Mouse (Mus musculus) stomach, embryonic 16.5 days (tissue): ENCODE measurements around the gene Stk38l. TPM values are rescaled to one million over a fixed set of nuclear protein-coding genes. Genes with fewer than 3 reads are reported as not detected.

Source experiments
- ATAC-seq: fragments of 200-750 bp; cut with Nextera tagmentation; 2 replicates; pipeline ENCODE4 v1.8.0; 2017; ENCODE audit warnings: moderate number of reproducible peaks, moderate TSS enrichment; ENCODE audit not compliant: insufficient read depth, low FRiP score
- H3K27ac ChIP-seq: fragments of 300-500 bp; sonication (generic); 2 replicates; pipeline ENCODE4 v1.5.1; 2014; ENCODE audit warnings: low read length
- H3K27me3 ChIP-seq: fragments of 300-500 bp; sonication (generic); 2 replicates; pipeline ENCODE4 v1.6.1; 2014; ENCODE audit warnings: low read length, control low read depth, mixed read lengths; ENCODE audit not compliant: control insufficient read depth, insufficient read depth
- H3K36me3 ChIP-seq: fragments of 300-500 bp; sonication (generic); 2 replicates; pipeline ENCODE4 v1.6.1; 2014; ENCODE audit warnings: low read length; ENCODE audit not compliant: control insufficient read depth, insufficient read depth
- H3K4me1 ChIP-seq: fragments of 300-500 bp; sonication (generic); 2 replicates; pipeline ENCODE4 v1.6.1; 2014; ENCODE audit warnings: low read length, control low read depth, mixed read lengths; ENCODE audit not compliant: control insufficient read depth, insufficient read depth
- H3K4me2 ChIP-seq: fragments of 300-500 bp; sonication (generic); 2 replicates; pipeline ENCODE4 v1.6.1; 2014; ENCODE audit warnings: low read depth, low read length, mixed read lengths
- H3K4me3 ChIP-seq: fragments of 300-500 bp; sonication (generic); replicated peaks from 2 replicates; pipeline ENCODE4 v1.5.1; 2014; ENCODE audit warnings: mild to moderate bottlenecking, low read length
- H3K9ac ChIP-seq: fragments of 300-500 bp; sonication (generic); 2 replicates; pipeline ENCODE4 v1.6.1; 2014; ENCODE audit warnings: low read length
- H3K9me3 ChIP-seq: fragments of 300-500 bp; sonication (generic); replicated peaks from 2 replicates; pipeline ENCODE4 v1.6.1; 2016; ENCODE audit warnings: low read length, control low read depth; ENCODE audit not compliant: control insufficient read depth
- WGBS: fragments of 180-500 bp; shearing (Covaris S2); extraction: QIAGEN DNeasy Blood & Tissue Kit; methylation state at CpG from one replicate; pipeline ENCODE4 v1.1.7; 2014; 5-methylcytosine and 5-hydroxymethylcytosine counted together
- polyA plus RNA-seq: library from polyadenylated mRNA; unstranded; fragments of >200 nt; fragmentation: Nextera tagmentation; extraction: Ambion mirVana; gene quantifications from 2 replicates; pipeline ENCODE4 v1.2.1, GENCODE M21; 2015

The Stk38l gene
- polyA plus RNA-seq, 1 experiment from 2014 or later: 23.4 TPM

DNA sequence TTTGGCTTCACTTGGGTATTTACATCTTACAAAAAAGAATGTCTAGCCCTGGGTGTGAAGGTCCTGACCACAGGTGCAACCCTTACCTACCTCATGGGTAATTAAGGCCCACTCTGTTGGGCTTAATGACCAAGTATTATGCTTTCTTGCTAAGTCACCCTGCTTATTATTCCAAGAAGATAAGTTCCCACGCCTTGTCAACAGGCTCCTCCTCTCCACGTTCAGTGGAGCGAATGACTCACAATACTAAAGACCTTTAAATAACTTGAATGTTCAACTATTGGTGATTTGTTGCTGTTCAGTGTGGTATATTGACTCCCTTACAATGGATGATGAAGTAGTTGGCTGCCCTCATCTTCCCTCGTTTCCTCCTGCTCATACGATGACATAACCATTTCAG is 27.0 kb upstream of the Stk38l start:
- no peak overlapping the region for H3K9ac ChIP-seq
- H3K9me3 ChIP-seq: no peaks in the 10 kb centered on the region
- H3K4me1 ChIP-seq: no peaks in the 10 kb centered on the region
- H3K27me3 ChIP-seq: no peaks in the 10 kb centered on the region
- no peak overlapping the region for H3K4me3 ChIP-seq
- H3K4me2 ChIP-seq: no peak overlapping the region
- ATAC-seq: no peak
- 77% methylated on average over 5 of the region's 5 CpGs for WGBS
- no peaks in the 10 kb centered on the region for H3K36me3 ChIP-seq
- no peak overlapping the region for H3K27ac ChIP-seq

DNA sequence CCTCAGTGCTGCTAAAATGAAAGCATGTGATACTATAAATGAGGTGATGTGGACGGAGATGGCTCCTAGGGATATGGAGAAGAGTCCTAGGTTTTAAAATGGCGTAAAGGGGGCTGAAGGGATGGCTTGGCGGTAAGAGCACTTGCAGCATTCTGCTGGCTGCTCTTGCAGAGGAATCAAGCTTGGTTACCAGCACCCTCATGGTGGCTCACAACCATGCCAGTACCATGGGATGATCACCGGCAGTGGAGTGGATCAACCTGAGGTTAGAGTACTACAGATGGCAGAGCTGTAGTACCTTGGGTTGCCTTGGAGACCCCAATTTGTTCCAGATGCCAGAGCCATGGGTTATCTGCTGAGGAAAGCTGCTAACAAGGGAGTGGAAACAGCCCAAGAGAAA is 26.4 kb upstream of the Stk38l start:
- Histone ChIP-seq H3K9ac (no peak overlapping the region), H3K36me3 (no peaks in the 10 kb centered on the region), H3K27me3 (no peaks in the 10 kb centered on the region), H3K27ac (no peak overlapping the region), H3K4me1 (no peaks in the 10 kb centered on the region), H3K9me3 (no peaks in the 10 kb centered on the region), H3K4me3 (no peak overlapping the region), H3K4me2 (no peak overlapping the region)
- 87% methylated on average over 4 of the region's 4 CpGs for WGBS
- no peak for ATAC-seq

DNA sequence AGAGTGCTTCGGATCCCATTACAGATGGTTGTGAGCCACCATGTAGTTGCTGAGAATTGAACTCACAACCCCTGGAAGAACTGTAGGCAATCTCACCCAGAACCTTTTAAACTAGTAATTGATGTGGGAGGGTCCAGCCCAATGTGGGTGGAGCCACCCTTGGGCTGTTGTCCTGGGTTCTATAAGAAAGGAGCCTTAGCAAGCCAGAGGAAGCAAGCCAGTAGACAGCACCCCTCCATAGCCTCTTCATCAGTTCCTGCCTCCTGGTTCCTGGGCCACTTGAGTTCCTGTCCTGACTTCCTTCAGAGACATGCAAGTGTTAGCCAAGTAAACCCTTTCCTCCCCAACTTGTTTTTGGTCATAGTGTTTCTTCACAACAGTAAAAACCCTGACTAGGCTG is 24.3 kb upstream of the Stk38l start:
- H3K27ac ChIP-seq: no peak overlapping the region
- no peak overlapping the region for H3K9ac ChIP-seq
- H3K4me1 ChIP-seq: no peaks in the 10 kb centered on the region
- ATAC-seq: no peak
- no peaks in the 10 kb centered on the region for H3K9me3 ChIP-seq
- no peak overlapping the region for H3K4me3 ChIP-seq
- no peak overlapping the region for H3K4me2 ChIP-seq
- 90% methylated on average over 1 of the region's 1 CpGs for WGBS
- no peaks in the 10 kb centered on the region for H3K36me3 ChIP-seq
- no peaks in the 10 kb centered on the region for H3K27me3 ChIP-seq

DNA sequence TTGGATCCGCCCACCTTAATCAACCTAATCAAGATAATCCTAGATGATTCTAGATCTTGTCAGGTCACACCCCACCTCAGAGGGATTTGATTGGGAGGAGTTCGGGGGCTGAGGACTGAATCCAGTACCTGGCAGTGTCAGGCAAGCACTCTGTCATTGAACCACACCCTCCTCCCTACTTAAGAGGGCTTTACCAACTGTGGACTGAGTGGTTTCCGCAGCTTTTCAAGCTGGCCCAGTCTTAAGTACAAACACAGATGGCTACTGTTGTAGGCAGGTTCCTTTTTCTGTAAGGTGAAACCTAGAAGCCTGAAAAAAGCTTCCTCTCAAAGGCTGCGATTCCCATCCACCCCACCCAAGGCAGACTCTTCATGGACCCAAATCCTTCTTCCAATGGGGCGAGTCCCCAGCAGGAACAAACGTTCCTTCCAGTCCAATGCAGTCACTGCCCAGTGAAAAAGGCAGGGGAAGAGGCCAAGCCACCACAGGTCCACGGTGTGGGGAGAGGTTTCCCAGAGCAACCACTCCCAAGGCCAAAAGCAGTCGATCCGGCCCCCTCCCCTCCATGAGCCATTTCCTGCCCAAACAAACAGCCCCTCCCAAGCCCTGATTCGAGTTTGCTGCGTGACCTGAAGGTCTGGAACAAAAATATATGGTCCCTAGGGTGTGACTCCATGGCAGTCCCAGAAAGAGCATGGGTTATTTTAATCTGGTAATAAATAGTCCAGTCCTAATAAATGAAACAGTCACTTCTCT is 22.5 kb upstream of the Stk38l start:
- Histone ChIP-seq H3K4me2 (no peak overlapping the region), H3K36me3 (no peaks in the 10 kb centered on the region), H3K4me1 (no peaks in the 10 kb centered on the region), H3K9ac (no peak overlapping the region; the same call in 1 of the 2 replicates), H3K27ac (no peak overlapping the region), H3K9me3 (no peaks in the 10 kb centered on the region), H3K4me3 (no peak overlapping the region), H3K27me3 (no peaks in the 10 kb centered on the region)
- WGBS: 44% methylated on average over 11 of the region's 11 CpGs
- peak; percentile 40; the same call in 1 of the 2 replicates for ATAC-seq

DNA sequence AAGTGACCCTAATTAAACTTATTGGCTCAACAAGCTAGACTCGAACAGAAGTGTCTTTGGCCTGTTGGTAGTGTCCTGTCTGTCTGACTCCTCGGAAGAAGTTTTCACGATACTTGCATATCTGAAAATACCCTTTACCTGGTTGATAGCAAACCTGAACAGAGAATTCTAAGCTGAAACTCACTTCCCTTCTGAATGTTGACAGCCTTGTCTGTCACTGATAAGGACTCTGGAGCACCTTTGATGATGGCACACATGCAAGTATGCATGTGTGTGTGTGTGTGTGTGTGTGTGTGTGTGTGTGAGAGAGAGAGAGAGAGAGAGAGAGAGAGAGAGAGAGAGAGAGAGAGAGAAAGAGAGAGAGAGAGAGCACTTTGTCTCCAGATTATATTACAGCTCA is 21.4 kb upstream of the Stk38l start:
- no peak overlapping the region for H3K4me3 ChIP-seq
- no peak for ATAC-seq
- H3K4me2 ChIP-seq: no peak overlapping the region
- no peak overlapping the region for H3K9ac ChIP-seq
- H3K27me3 ChIP-seq: no peaks in the 10 kb centered on the region
- no peak overlapping the region for H3K27ac ChIP-seq
- 72% methylated on average over 3 of the region's 3 CpGs for WGBS
- no peaks in the 10 kb centered on the region for H3K4me1 ChIP-seq
- no peaks in the 10 kb centered on the region for H3K9me3 ChIP-seq
- H3K36me3 ChIP-seq: no peaks in the 10 kb centered on the region

DNA sequence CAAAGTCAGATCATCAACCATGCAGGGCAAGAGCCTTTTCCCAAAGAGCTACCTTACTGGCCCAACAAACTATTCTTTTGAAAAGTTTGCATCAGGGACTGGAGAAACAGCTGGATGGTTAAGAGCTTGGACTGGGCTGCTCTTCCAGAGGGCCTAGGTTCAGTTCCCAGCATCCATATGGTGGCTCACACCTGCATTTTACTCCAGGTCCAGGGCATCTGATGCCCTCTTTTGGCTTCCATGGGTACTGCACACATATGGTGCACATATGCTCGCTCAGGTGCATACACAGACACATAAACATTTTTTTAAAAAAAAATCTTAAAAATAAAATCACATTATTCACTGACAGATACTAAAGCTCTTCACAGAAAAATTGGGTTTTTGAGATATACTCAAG is 19.2 kb upstream of the Stk38l start:
- ATAC-seq: no peak
- Histone ChIP-seq H3K9me3 (no peaks in the 10 kb centered on the region), H3K4me1 (no peaks in the 10 kb centered on the region), H3K27me3 (no peaks in the 10 kb centered on the region), H3K36me3 (no peaks in the 10 kb centered on the region), H3K4me2 (no peak overlapping the region), H3K9ac (no peak overlapping the region), H3K27ac (no peak overlapping the region), H3K4me3 (no peak overlapping the region)
- 91% methylated on average over 1 of the region's 1 CpGs for WGBS

DNA sequence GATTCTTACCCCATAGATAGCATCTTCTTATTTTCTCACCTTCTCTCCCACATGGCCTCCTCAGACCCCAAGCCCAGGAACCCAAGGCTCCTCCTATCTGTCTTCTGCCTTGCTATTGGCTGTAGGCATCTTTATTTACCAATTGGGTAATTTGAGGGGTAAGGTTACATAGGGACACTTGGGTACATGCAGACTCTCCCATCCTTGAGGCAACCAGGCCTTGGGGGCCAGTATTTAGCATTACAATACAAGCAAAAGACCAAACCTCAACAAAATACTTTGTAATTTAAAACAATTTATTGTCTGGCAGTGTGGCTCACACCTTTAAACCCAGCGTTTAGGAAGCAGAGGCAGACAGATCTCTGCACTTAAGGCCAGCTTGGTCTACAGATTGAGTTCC is 5.2 kb upstream of the Stk38l start:
- Histone ChIP-seq H3K4me3 (no peak overlapping the region), H3K36me3 (no peaks in the 10 kb centered on the region), H3K27me3 (no peaks in the 10 kb centered on the region), H3K9ac (no peak overlapping the region), H3K9me3 (no peaks in the 10 kb centered on the region), H3K4me2 (no peak overlapping the region), H3K4me1 (no peaks in the 10 kb centered on the region), H3K27ac (no peak overlapping the region)
- no peak for ATAC-seq
- 72% methylated on average over 1 of the region's 1 CpGs for WGBS

DNA sequence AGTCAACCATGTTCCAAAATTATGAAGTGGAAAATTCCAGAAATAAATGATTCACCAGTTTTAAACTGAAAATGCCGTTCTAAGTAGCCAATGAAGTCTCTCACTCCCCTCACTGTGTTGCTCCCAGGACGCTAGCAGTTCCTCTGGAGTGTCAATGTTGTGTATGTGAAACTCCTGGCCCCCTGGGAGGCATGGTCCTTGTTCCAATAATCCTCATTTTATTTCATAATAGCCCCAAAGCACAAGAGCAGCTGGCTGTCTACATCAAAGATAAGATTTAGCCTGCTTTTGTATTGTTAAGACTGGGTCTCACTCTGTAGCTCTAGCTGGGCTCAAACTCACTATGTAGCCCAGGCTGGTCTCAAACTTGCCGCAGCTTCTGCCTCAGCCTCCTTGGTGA is 990 bp upstream of the Stk38l start:
- H3K27me3 ChIP-seq: no peaks in the 10 kb centered on the region
- H3K27ac ChIP-seq: no peak overlapping the region
- no peak overlapping the region for H3K4me3 ChIP-seq
- H3K9ac ChIP-seq: no peak overlapping the region
- WGBS: 88% methylated on average over 3 of the region's 3 CpGs
- no peak for ATAC-seq
- H3K36me3 ChIP-seq: no peaks in the 10 kb centered on the region
- H3K4me1 ChIP-seq: no peaks in the 10 kb centered on the region
- no peaks in the 10 kb centered on the region for H3K9me3 ChIP-seq
- no peak overlapping the region for H3K4me2 ChIP-seq

DNA sequence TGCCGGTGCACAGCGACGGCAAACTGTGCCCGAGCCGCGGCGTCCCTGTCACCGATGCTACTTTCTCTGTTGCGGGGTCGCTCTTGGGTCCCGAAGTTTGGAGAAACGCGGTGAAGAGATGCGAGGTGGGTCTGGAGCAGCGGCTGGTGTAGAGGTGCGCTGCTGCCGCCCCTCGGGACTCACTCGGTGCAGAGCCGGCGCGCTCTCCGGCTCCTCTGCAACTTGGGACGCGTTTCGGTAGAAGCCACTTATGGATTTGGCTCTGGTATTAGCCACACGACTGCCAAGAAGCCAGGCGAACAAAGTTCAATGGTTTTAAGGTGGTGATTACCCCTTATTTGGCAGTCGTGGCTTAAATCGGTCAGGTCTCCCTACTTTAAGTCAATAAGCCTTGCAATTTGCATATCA is 593 bp downstream of the Stk38l start:
- peak overlapping the region; percentile 88 for H3K9ac ChIP-seq
- no peaks in the 10 kb centered on the region for H3K27me3 ChIP-seq
- H3K4me2 ChIP-seq: peak overlapping the region; percentile 78
- H3K36me3 ChIP-seq: no peaks in the 10 kb centered on the region
- H3K4me1 ChIP-seq: no peaks in the 10 kb centered on the region
- peak overlapping the region; percentile 94 for H3K4me3 ChIP-seq
- under 1% methylated on average over 30 of the region's 30 CpGs for WGBS
- H3K27ac ChIP-seq: peak overlapping the region; percentile 91
- ATAC-seq: peak; percentile 23; the same call in 1 of the 2 replicates
- H3K9me3 ChIP-seq: no peaks in the 10 kb centered on the region
